Mouse (Mus musculus) telencephalon, adult 2 months (tissue): ENCODE measurements around the gene Hoxd13.

Experiments used
- DNase-seq: peaks from one replicate; pipeline ENCODE4 v3.0.0-alpha.2; 2011; ENCODE audit warnings: low read depth, low spot score

Gene Hoxd13

GRCm38 (mm10) chr2:74667842-74668357, at the start of gene Hoxd13:
Gene Hoxd13, plus strand, starts transcription at chr2:74668310.
- no peak for DNase-seq

DNA sequence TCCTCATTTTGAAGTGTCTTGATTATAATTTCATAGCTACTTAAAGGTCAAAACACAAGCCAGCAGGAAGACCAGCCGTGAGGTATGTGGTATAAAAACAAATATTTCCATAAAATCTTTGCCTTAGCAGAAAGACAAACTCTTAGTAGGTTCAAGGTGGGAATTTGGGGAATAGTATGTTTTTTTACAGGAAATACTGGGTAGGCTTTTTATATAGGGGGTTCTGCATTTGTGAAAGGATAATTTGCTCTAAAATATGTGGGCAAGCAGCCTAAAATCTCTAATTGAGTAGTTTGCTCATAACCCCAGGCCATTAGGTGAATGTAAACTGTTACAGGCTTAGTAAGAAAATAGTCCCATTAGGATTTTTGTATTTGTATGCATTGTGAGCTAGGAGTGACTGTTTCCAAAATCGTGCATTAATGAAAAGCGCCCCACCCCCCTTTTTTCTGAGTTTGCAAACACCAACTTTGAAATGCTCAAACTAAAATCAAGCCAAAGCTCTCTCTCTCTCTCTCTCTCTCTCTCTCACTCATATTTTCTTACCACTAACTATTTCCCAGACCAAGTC, 48.3 kb upstream of the Hoxd13 start:
- DNase-seq = no peak

DNA sequence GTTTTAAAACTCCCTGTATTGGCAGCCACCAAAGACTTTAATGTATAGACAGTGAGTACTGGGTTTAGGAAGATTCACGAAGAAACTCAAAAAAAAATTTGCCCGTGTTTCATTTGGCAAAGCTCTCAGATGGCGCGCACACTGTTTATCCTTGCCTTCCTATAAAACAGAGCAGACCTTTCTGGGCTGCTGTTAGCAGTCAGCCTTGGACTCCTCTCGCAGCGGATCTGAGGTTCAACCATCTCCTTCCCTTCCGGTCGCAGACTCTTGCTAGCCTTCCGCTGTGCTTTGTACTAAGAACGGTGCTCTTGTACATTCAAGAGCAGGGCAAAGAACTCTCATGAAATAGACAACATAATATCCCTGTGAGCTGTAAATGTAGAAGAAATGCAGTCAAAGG, 47.7 kb upstream of the Hoxd13 start:
- no peak for DNase-seq

DNA sequence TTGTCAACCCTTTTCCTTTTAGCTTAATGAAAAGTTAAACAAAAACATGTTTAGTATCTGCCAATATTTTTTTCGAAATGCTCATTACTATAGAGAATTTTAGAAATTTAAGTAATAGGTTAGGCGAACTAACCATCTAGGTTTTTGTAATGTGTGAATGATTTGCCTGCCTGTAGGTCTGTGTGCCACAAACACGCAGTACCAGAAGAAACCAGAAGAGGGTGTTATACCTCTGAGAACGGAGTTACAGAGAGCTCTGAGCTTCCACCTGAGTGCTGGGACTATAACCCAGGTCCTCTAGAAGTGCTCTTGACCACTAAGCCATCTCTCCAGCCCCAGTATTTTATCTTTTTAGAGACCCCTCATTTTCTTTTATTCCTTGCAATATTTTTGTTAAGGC, 32.7 kb upstream of the Hoxd13 start:
- DNase-seq = no peak

GRCm38 (mm10) chr2:74642431-74642830, 25.7 kb upstream of the Hoxd13 start:
- DNase-seq = no peak

GRCm38 (mm10) chr2:74645631-74646030, 22.5 kb upstream of the Hoxd13 start:
- DNase-seq = no peak

- no peak for DNase-seq
Observed at GRCm38 (mm10) chr2:74647082-74647864, 20.8 kb upstream of the Hoxd13 start.

DNA sequence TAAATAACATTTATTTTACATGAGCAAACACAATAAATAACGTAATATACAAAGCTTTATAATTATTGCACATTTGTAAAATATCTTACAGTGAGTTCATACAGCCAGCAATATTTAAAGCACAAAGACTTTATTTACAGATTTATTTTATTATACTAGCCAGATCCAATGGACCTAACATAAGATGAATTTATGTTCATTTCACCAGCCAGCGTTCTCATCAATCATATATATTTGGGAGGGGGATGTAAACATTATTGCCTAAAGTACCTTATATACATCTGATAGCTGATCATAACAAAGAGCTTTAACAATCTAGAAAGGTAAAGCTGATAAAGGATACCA, 15.1 kb upstream of the Hoxd13 start:
- DNase-seq = no peak

DNA sequence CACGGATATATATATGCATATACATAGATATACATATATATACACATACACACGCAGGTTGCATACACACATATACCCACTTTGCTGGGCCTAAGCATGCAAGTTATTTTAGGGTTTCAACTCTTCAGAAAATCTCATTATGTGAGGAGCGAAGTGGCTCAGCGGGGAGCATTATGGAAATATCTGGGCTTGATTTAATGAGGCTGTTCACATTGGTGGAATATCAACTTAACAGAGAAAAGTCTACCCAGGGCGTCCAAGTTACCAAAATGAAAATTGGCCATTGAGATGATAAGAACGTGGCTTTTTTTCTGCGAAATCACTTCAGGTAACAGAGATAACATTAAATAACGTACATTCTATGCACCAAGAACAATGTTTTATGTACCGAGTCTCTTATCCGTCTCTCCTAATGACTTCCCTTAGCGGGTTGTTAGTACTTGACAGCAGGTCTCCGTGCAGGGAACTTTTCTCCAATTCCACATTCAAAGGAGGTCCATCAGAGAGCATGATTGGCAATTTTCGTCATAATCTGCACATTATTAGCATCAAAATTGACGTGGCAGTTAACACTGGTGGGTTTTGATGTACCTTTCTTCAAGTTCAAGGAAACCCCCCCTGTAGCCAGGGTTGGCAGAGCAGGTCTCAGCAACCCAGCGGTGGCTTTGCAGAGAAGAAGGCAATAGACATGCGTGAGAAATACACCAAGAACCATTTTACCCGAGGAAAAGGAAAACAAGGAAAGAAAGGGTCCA, 14.2 kb upstream of the Hoxd13 start:
- DNase-seq = no peak

DNA sequence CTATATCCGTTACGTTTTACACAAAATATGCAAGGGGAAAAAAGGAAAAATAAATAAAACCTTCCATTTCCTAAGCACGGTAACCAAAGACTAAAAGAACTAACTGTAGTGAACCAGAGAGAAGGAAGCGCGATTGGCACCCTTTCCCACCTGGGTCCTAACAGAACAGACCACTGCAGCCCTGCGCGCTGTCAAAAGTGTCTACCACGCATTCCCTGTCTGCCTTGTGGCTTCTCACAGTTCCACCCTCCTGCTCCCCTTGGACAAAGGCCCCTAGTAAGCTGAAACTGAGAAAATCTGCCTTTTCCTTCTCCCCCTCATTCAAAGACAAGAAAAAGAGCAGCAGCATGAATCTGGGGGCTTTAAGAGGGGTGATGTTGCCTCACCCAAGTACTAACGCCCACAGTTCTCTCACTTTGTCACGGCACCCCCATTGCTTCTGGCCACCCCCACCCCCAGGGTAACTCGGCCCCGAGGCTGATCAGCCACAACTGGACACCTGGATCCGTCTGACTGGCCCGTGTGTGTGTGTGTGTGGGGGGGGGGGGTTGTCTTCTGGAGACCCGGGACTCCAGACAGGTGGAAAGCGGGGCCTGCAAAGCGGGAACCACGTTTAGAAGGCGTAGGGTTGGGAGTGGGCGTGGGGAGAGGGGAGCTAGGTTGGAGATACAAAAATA, 13.2 kb upstream of the Hoxd13 start:
- DNase-seq = no peak

DNA sequence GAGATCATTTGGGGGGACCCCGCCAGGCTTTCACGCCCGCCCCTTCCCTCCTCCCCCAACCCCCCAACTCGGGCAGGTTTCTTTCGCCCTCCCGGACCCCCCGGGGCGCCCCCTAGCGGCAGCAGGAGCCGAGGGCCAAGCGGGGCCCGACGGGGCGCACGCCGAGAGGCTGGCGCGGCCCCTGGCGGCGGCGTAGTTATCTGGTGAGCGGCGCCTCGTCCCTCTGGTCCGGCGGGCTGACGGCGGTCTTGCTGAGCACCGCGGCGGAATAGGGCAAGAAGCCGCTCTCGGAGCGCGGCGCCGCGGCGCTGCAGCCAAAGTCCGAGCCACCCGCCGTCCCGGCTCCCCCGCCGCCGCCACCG, 12.7 kb upstream of the Hoxd13 start:
- no peak for DNase-seq

DNA sequence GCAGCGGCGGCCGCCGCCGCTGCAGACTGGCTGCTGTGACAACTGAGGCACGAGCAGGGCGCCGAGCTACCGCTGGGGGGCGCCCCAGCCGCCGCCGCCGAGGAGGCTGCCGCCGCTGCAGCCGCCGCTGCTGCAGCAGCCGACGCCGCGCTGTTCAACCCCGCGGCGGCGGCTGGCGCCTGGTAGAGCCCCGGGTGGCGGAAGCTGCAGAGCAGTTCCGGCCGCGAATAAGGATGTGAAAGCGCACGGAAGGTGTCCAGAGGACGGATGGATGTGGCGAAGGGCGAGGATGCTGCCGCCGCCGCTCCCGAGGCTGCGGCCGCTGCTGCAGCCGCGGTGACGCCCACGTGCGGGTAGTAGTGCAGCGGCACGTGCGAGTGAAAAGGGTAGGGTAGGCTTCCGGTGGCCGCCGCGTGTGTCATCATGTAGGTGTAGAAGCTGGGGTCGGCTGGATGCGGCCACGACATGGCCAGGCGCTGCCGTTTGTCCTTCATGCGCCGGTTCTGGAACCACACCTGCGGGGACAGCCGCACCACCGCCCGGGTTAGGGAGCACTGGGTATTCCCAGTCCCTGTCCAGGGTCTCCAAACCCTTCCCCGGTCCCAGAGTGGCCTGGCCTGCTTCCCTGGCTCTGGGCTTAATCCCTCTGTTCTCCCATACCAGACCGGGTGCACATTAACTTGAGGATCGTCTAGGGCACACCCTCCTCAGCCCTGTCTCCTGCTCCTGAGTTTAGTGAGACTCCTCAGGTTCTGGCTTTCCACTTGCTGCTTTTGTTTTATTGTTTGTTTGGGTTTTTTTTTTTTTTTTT, 12.1 kb upstream of the Hoxd13 start:
- DNase-seq = no peak

- DNase-seq = no peak
Observed at GRCm38 (mm10) chr2:74656632-74657021, 11.5 kb upstream of the Hoxd13 start.

GRCm38 (mm10) chr2:74657251-74658023, 10.7 kb upstream of the Hoxd13 start:
- no peak for DNase-seq

- DNase-seq = no peak
Observed at GRCm38 (mm10) chr2:74658024-74658666, 10.0 kb upstream of the Hoxd13 start.

DNA sequence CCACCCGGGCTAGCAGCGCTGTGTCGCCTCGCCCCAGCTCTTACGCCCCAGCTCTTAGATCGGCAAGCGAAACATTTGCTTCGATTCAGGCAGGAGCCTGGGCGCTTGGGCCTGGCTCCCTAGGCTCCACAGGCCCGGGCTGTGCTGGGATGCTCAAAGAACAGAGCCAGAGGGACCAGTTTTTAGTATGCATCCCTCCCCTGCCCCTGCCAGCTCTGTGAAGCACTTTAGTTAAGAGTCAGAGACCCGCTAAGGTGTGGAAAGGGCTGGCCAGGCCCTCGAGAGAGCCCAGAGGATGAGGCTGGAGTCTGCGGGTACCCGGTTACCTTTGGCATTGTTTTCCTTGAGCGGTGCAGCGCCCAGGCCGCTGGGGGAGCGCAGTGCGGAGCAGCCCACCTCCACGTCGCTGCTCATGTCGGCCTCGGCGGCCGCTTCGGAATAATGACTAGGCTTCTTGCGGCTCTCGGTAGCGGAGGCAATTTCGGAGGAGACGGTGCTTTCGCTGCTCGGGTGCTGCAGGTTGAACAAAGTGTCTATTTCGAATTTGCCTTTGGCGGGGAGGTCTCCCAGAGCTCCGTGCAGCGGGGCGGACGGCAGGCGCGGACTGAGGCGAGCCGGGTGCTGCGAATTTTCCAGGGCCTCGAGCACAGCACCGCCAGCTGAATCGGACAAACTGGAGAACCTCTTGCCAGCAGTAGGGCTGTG, 9.3 kb upstream of the Hoxd13 start:
- no peak for DNase-seq

DNA sequence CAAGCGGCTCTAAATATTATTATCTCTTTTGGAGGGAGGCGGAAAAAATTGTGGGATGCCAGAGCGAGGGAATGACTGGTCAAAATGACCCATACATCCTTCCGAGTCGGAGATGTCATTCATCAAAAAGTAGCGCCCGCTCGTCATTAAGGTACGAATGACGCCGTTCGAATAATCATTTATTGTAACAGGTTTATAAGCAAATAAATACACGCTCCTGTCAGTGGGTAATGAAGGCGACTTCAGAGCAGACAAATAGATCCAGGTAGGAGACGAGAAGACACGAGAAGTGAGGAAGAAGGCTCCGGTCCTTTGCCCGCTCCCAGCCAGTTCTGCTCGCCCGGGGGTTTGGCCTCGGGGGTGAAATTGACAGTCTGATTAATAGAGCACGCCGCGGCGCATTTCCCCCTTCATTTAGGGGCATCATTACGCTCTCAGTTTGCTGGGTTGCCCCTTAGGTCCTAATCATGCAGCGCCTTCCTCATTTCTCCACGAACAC, 8.6 kb upstream of the Hoxd13 start, which contains the start of gene Evx2:
Gene Evx2, minus strand, starts transcription at position 51 of the 499 bp plus-strand sequence.
- no peak for DNase-seq

GRCm38 (mm10) chr2:74660421-74661375, 7.4 kb upstream of the Hoxd13 start:
- no peak for DNase-seq
